Mouse (Mus musculus): ENCODE data around the gene Thpo.

GRCm38 (mm10) chr16:20765244-20765643, 30.9 kb upstream of the Thpo start:
- TF ChIP-seq FOSL1 (IDR thresholded peaks at IDR 0.05; ENCODE audit: insufficient read depth, low read length, poor library complexity, severe bottlenecking): no peak
- TF ChIP-seq CTCF (IDR thresholded peaks at IDR 0.05; ENCODE audit: control insufficient read depth, insufficient read depth, insufficient read length): no peak
- TF ChIP-seq USF1 (IDR thresholded peaks at IDR 0.05; ENCODE audit: low read depth): no peak
- TF ChIP-seq MYOD1 (IDR thresholded peaks at IDR 0.05; ENCODE audit: control insufficient read depth, insufficient read length, low read depth): no peak
- TF ChIP-seq MAX (IDR thresholded peaks at IDR 0.05): no peak
- no peak for TF ChIP-seq CEBPB (IDR thresholded peaks at IDR 0.05; ENCODE audit: low read depth)
- TF ChIP-seq MYOG (IDR thresholded peaks at IDR 0.05; ENCODE audit: control insufficient read depth, extremely low read depth, insufficient read length): no peak

Data from C2C12 (cell line).